In genomic region chr15:77239564-77239963, GRCm38 (mm10) we compare ENCODE assay signal across 21 mouse cellular contexts.
DNase-seq lines count a peak whose midpoint lies in the region; ATAC-seq and TF ChIP-seq lines count a peak whose summit lies in the region.
"Had no signal": no experiment of that assay in that cellular context is flagged by ENCODE, and none has a peak within 500 bp of the region (broad histone marks: within the 10 kb centered on the region; RNA-seq: fewer than 3 reads in every experiment).

No protein-coding gene starts in this region.

- no peak for TF ChIP-seq CTCF in liver, postnatal 0 days (IDR thresholded peaks at IDR 0.05; ENCODE audit: low read depth)
- TF ChIP-seq CTCF in stomach, postnatal 0 days (IDR thresholded peaks at IDR 0.05; ENCODE audit: low read depth) = no peak

- DNase-seq in heart, adult 11 months = peak; percentile 28
- no peak for DNase-seq in heart, adult 9 months (ENCODE audit: low spot score in 2 of 2)
- no peak for DNase-seq in liver
- DNase-seq in liver, postnatal 0 days = no peak
- DNase-seq in stomach, postnatal 0 days (ENCODE audit: low spot score) = no peak
- no peak for DNase-seq in left cerebral cortex, adult 18-20 months (ENCODE audit: low spot score in 2 of 2)
- DNase-seq: adrenal gland, postnatal 10 days; cerebellum, adult 11 months; cerebellum, adult 8-10 months; cerebellum, postnatal 14 days; embryo, embryonic 11 days; gastrocnemius, postnatal 36 days; heart, adult 18-20 months; heart, postnatal 14 days had no signal

- H3K4me2 ChIP-seq in liver, embryonic 15.5 days = no peak overlapping the region
- no peak overlapping the region for H3K4me2 ChIP-seq in liver, postnatal 0 days (ENCODE audit: low read depth, low read length)
- no peak overlapping the region for H3K4me2 ChIP-seq in stomach, postnatal 0 days (replicated peaks; ENCODE audit: low read depth)
- H3K4me2 ChIP-seq: embryonic facial prominence, embryonic 15.5 days; forebrain, embryonic 15.5 days; heart, embryonic 11.5 days; heart, embryonic 15.5 days; hindbrain, embryonic 14.5 days had no signal

- ATAC-seq in liver, embryonic 15.5 days (ENCODE audit: insufficient read depth) = 0 out of 2 replicates have a peak, but pooled peaks have one; percentile 14
- no peak for ATAC-seq in liver, postnatal 0 days
- peak; percentile 53 for ATAC-seq in stomach, postnatal 0 days (ENCODE audit: low FRiP score, low TSS enrichment)
- ATAC-seq: forebrain, embryonic 15.5 days had no signal

- H3K9ac ChIP-seq in liver, embryonic 15.5 days = no peak overlapping the region
- no peak overlapping the region for H3K9ac ChIP-seq in liver, postnatal 0 days (replicated peaks)
- no peak overlapping the region for H3K9ac ChIP-seq in stomach, postnatal 0 days (ENCODE audit: low read length)
- H3K9ac ChIP-seq: embryonic facial prominence, embryonic 15.5 days; forebrain, embryonic 15.5 days; heart, embryonic 15.5 days; hindbrain, embryonic 14.5 days had no signal

- no peak overlapping the region for H3K27ac ChIP-seq in liver, embryonic 15.5 days (replicated peaks)
- H3K27ac ChIP-seq in liver, postnatal 0 days (ENCODE audit: low read depth) = peak overlapping the region; percentile 9; the same call in 1 of the 2 replicates
- H3K27ac ChIP-seq in stomach, postnatal 0 days (replicated peaks) = no peak overlapping the region
- H3K27ac ChIP-seq: embryonic facial prominence, embryonic 15.5 days; forebrain, embryonic 15.5 days; heart, embryonic 15.5 days; hindbrain, embryonic 14.5 days had no signal

- H3K4me3 ChIP-seq in liver, embryonic 15.5 days (replicated peaks) = no peak overlapping the region
- H3K4me3 ChIP-seq in liver, postnatal 0 days (ENCODE audit: low read depth, low read length) = no peak overlapping the region
- no peak overlapping the region for H3K4me3 ChIP-seq in stomach, postnatal 0 days (ENCODE audit: low read depth, low read length)
- H3K4me3 ChIP-seq: embryonic facial prominence, embryonic 15.5 days; erythroblast, embryonic 14.5 days; forebrain, embryonic 15.5 days; heart, embryonic 15.5 days had no signal

- no peaks in the 10 kb centered on the region for H3K36me3 ChIP-seq in liver, embryonic 15.5 days (replicated peaks)
- H3K36me3 ChIP-seq in liver, postnatal 0 days (replicated peaks; ENCODE audit: insufficient read depth, low read length) = no peaks in the 10 kb centered on the region
- no peaks in the 10 kb centered on the region for H3K36me3 ChIP-seq in stomach, postnatal 0 days (ENCODE audit: control insufficient read depth, insufficient read depth, low read length)
- H3K36me3 ChIP-seq: embryonic facial prominence, embryonic 15.5 days; forebrain, embryonic 15.5 days; heart, embryonic 15.5 days had no signal

- peaks cover 22% of the 10 kb centered on the region for H3K4me1 ChIP-seq in liver, embryonic 15.5 days (replicated peaks)
- H3K4me1 ChIP-seq in liver, postnatal 0 days (ENCODE audit: insufficient read depth) = peaks cover 28% of the 10 kb centered on the region
- H3K4me1 ChIP-seq in stomach, postnatal 0 days (replicated peaks; ENCODE audit: control insufficient read depth, insufficient read depth) = peaks cover 6% of the 10 kb centered on the region

- no peaks in the 10 kb centered on the region for H3K27me3 ChIP-seq in liver, embryonic 15.5 days
- no peaks in the 10 kb centered on the region for H3K27me3 ChIP-seq in liver, postnatal 0 days (ENCODE audit: insufficient read depth, low read length)
- no peaks in the 10 kb centered on the region for H3K27me3 ChIP-seq in stomach, postnatal 0 days (ENCODE audit: control insufficient read depth, insufficient read depth, low read length)
- H3K27me3 ChIP-seq: embryonic facial prominence, embryonic 15.5 days; forebrain, embryonic 15.5 days; heart, embryonic 15.5 days had no signal

- H3K9me3 ChIP-seq in liver, embryonic 15.5 days (replicated peaks) = no peaks in the 10 kb centered on the region
- H3K9me3 ChIP-seq in liver, postnatal 0 days (ENCODE audit: low read length) = no peaks in the 10 kb centered on the region
- no peaks in the 10 kb centered on the region for H3K9me3 ChIP-seq in stomach, postnatal 0 days (ENCODE audit: control insufficient read depth, low read length)
- H3K9me3 ChIP-seq: embryonic facial prominence, embryonic 15.5 days; forebrain, embryonic 15.5 days; heart, embryonic 15.5 days had no signal

- TF ChIP-seq EP300 in liver, postnatal 0 days (IDR thresholded peaks at IDR 0.05; ENCODE audit: low read depth) = no peak
- TF ChIP-seq EP300 in stomach, postnatal 0 days (optimal IDR thresholded peaks at IDR 0.05) = no peak

- WGBS in liver, embryonic 15.5 days (ENCODE audit: insufficient replicate concordance) = 57% methylated on average over 4 of the region's 4 CpGs
- 58% methylated on average over 4 of the region's 4 CpGs for WGBS in liver, postnatal 0 days (ENCODE audit: insufficient replicate concordance)
- 46% methylated on average over 4 of the region's 4 CpGs for WGBS in stomach, postnatal 0 days
